Mouse (Mus musculus): ENCODE measurements at regions not wholly inside any gene's neighbourhood (a gene's known extent, or its start where the extent isn't known, plus 50 kb on each side); places are given as distances from the start of the nearest gene placed in this dataset.

GRCm38 (mm10) chr14:68361998-68362397 is 932.1 kb downstream of the Synb start:
- DNase-seq (no peak), ATAC-seq (ENCODE audit: low FRiP score, low TSS enrichment) (no peak; the same call in 1 of the 2 replicates)
- peaks cover 15% of the 10 kb centered on the region for H3K4me1 ChIP-seq (ENCODE audit: control insufficient read depth, insufficient read depth, low read length)
- WGBS, result 36% methylated on average over 7 of the region's 7 CpGs
- no peak overlapping the region for H3K9ac ChIP-seq (replicated peaks; ENCODE audit: low read length)
- no peaks in the 10 kb centered on the region for H3K27me3 ChIP-seq (ENCODE audit: control insufficient read depth, insufficient read depth, low read length)
- no peaks in the 10 kb centered on the region for H3K36me3 ChIP-seq (ENCODE audit: control insufficient read depth, insufficient read depth, low read length)
- H3K4me2 ChIP-seq (ENCODE audit: low read length), result no peak overlapping the region
- peak overlapping the region; percentile 50 for H3K27ac ChIP-seq (replicated peaks; ENCODE audit: low read depth, low read length)
- H3K4me3 ChIP-seq (replicated peaks; ENCODE audit: low read depth, low read length), result no peak overlapping the region
- no peaks in the 10 kb centered on the region for H3K9me3 ChIP-seq (ENCODE audit: control insufficient read depth, low read length)

GRCm38 (mm10) chr14:68361481-68361880 is 932.6 kb downstream of the Synb start:
- H3K9ac ChIP-seq (replicated peaks; ENCODE audit: low read length), result no peak overlapping the region
- WGBS, result 23% methylated on average over 6 of the region's 6 CpGs
- no peaks in the 10 kb centered on the region for H3K27me3 ChIP-seq (ENCODE audit: control insufficient read depth, insufficient read depth, low read length)
- peak overlapping the region; percentile 50 for H3K27ac ChIP-seq (replicated peaks; ENCODE audit: low read depth, low read length)
- peaks cover 15% of the 10 kb centered on the region for H3K4me1 ChIP-seq (ENCODE audit: control insufficient read depth, insufficient read depth, low read length)
- ATAC-seq (ENCODE audit: low FRiP score, low TSS enrichment) (0 out of 2 replicates have a peak, but pooled peaks have one; percentile 46), DNase-seq (peak; percentile 74)
- H3K4me2 ChIP-seq (ENCODE audit: low read length), result no peak overlapping the region
- H3K9me3 ChIP-seq (ENCODE audit: control insufficient read depth, low read length), result no peaks in the 10 kb centered on the region
- H3K36me3 ChIP-seq (ENCODE audit: control insufficient read depth, insufficient read depth, low read length), result no peaks in the 10 kb centered on the region
- no peak overlapping the region for H3K4me3 ChIP-seq (replicated peaks; ENCODE audit: low read depth, low read length)

- H3K4me3 ChIP-seq (replicated peaks; ENCODE audit: low read depth, low read length), result no peak overlapping the region
- no peaks in the 10 kb centered on the region for H3K9me3 ChIP-seq (ENCODE audit: control insufficient read depth, low read length)
- no peak overlapping the region for H3K9ac ChIP-seq (replicated peaks; ENCODE audit: low read length)
- H3K4me1 ChIP-seq (ENCODE audit: control insufficient read depth, insufficient read depth, low read length), result peaks cover 9% of the 10 kb centered on the region
- WGBS, result 86% methylated on average over 7 of the region's 7 CpGs
- H3K4me2 ChIP-seq (ENCODE audit: low read length), result no peak overlapping the region
- ATAC-seq (ENCODE audit: low FRiP score, low TSS enrichment) (no peak), DNase-seq (no peak)
- H3K27ac ChIP-seq (replicated peaks; ENCODE audit: low read depth, low read length), result 0 out of 2 replicates have a peak overlapping the region, but pooled peaks have one; percentile 50
- H3K36me3 ChIP-seq (ENCODE audit: control insufficient read depth, insufficient read depth, low read length), result no peaks in the 10 kb centered on the region
- H3K27me3 ChIP-seq (ENCODE audit: control insufficient read depth, insufficient read depth, low read length), result no peaks in the 10 kb centered on the region
Observed at GRCm38 (mm10) chr14:68356396-68356795, 937.7 kb downstream of the Synb start.

- no peak overlapping the region for H3K4me3 ChIP-seq (replicated peaks; ENCODE audit: low read depth, low read length)
- peaks cover 3% of the 10 kb centered on the region; the same call in 1 of the 2 replicates for H3K4me1 ChIP-seq (ENCODE audit: control insufficient read depth, insufficient read depth, low read length)
- 44% methylated on average over 8 of the region's 8 CpGs for WGBS
- H3K4me2 ChIP-seq (ENCODE audit: low read length), result no peak overlapping the region
- H3K36me3 ChIP-seq (ENCODE audit: control insufficient read depth, insufficient read depth, low read length), result no peaks in the 10 kb centered on the region
- ATAC-seq (ENCODE audit: low FRiP score, low TSS enrichment), result no peak
- H3K27me3 ChIP-seq (ENCODE audit: control insufficient read depth, insufficient read depth, low read length), result no peaks in the 10 kb centered on the region
- H3K9me3 ChIP-seq (ENCODE audit: control insufficient read depth, low read length), result no peaks in the 10 kb centered on the region
- H3K9ac ChIP-seq (replicated peaks; ENCODE audit: low read length), result no peak overlapping the region
- H3K27ac ChIP-seq (replicated peaks; ENCODE audit: low read depth, low read length), result peak overlapping the region; percentile 50
- peak; percentile 68 for DNase-seq
Observed at GRCm38 (mm10) chr14:68355462-68355905, 938.6 kb downstream of the Synb start.

- Histone ChIP-seq H3K27ac (replicated peaks; ENCODE audit: low read depth, low read length) (no peak overlapping the region), H3K4me1 (ENCODE audit: control insufficient read depth, insufficient read depth, low read length) (no peaks in the 10 kb centered on the region), H3K4me3 (replicated peaks; ENCODE audit: low read depth, low read length) (no peak overlapping the region), H3K36me3 (ENCODE audit: control insufficient read depth, insufficient read depth, low read length) (no peaks in the 10 kb centered on the region), H3K4me2 (ENCODE audit: low read length) (no peak overlapping the region), H3K9ac (replicated peaks; ENCODE audit: low read length) (no peak overlapping the region), H3K27me3 (ENCODE audit: control insufficient read depth, insufficient read depth, low read length) (no peaks in the 10 kb centered on the region), H3K9me3 (ENCODE audit: control insufficient read depth, low read length) (no peaks in the 10 kb centered on the region)
- DNase-seq (no peak), ATAC-seq (ENCODE audit: low FRiP score, low TSS enrichment) (no peak)
- 86% methylated on average over 4 of the region's 4 CpGs for WGBS
Observed at GRCm38 (mm10) chr14:68345527-68345926, 948.6 kb downstream of the Synb start.

GRCm38 (mm10) chr14:68344715-68345114 is 949.4 kb downstream of the Synb start:
- no peak overlapping the region for H3K4me2 ChIP-seq (ENCODE audit: low read length)
- DNase-seq (no peak), ATAC-seq (ENCODE audit: low FRiP score, low TSS enrichment) (no peak)
- no peaks in the 10 kb centered on the region for H3K36me3 ChIP-seq (ENCODE audit: control insufficient read depth, insufficient read depth, low read length)
- 49% methylated on average over 3 of the region's 3 CpGs for WGBS
- no peaks in the 10 kb centered on the region for H3K4me1 ChIP-seq (ENCODE audit: control insufficient read depth, insufficient read depth, low read length)
- no peaks in the 10 kb centered on the region for H3K27me3 ChIP-seq (ENCODE audit: control insufficient read depth, insufficient read depth, low read length)
- H3K9me3 ChIP-seq (ENCODE audit: control insufficient read depth, low read length), result no peaks in the 10 kb centered on the region
- no peak overlapping the region for H3K4me3 ChIP-seq (replicated peaks; ENCODE audit: low read depth, low read length)
- no peak overlapping the region for H3K27ac ChIP-seq (replicated peaks; ENCODE audit: low read depth, low read length)
- H3K9ac ChIP-seq (replicated peaks; ENCODE audit: low read length), result no peak overlapping the region

- 71% methylated on average over 5 of the region's 5 CpGs for WGBS
- DNase-seq, result no peak
Observed at GRCm38 (mm10) chr14:68338440-68338839, 955.7 kb downstream of the Synb start.

GRCm38 (mm10) chr14:68325061-68325460 is 969.0 kb downstream of the Synb start:
- H3K4me3 ChIP-seq (replicated peaks; ENCODE audit: low read depth, low read length), result no peak overlapping the region
- DNase-seq (no peak), ATAC-seq (ENCODE audit: low FRiP score, low TSS enrichment) (no peak)
- H3K27ac ChIP-seq (replicated peaks; ENCODE audit: low read depth, low read length), result no peak overlapping the region
- H3K9ac ChIP-seq (replicated peaks; ENCODE audit: low read length), result no peak overlapping the region
- no peak overlapping the region for H3K4me2 ChIP-seq (ENCODE audit: low read length)
- no peaks in the 10 kb centered on the region for H3K9me3 ChIP-seq (ENCODE audit: control insufficient read depth, low read length)
- no peaks in the 10 kb centered on the region for H3K4me1 ChIP-seq (ENCODE audit: control insufficient read depth, insufficient read depth, low read length)
- no peaks in the 10 kb centered on the region for H3K27me3 ChIP-seq (ENCODE audit: control insufficient read depth, insufficient read depth, low read length)
- no peaks in the 10 kb centered on the region for H3K36me3 ChIP-seq (ENCODE audit: control insufficient read depth, insufficient read depth, low read length)
- 91% methylated on average over 1 of the region's 1 CpGs for WGBS

More at GRCm38 (mm10) chr14:68338440-68338839, 955.7 kb downstream of the Synb start:
- H3K4me3 ChIP-seq (replicated peaks; ENCODE audit: low read depth, low read length), result no peak overlapping the region
- no peak for ATAC-seq (ENCODE audit: low FRiP score, low TSS enrichment)
- 0 out of 2 replicates have a peak, but pooled peaks cover 3% of the 10 kb centered on the region for H3K4me1 ChIP-seq (ENCODE audit: control insufficient read depth, insufficient read depth, low read length)
- no peak overlapping the region for H3K4me2 ChIP-seq (ENCODE audit: low read length)
- no peak overlapping the region for H3K27ac ChIP-seq (replicated peaks; ENCODE audit: low read depth, low read length)
- no peaks in the 10 kb centered on the region for H3K9me3 ChIP-seq (ENCODE audit: control insufficient read depth, low read length)
- H3K27me3 ChIP-seq (ENCODE audit: control insufficient read depth, insufficient read depth, low read length), result no peaks in the 10 kb centered on the region
- H3K36me3 ChIP-seq (ENCODE audit: control insufficient read depth, insufficient read depth, low read length), result no peaks in the 10 kb centered on the region
- no peak overlapping the region for H3K9ac ChIP-seq (replicated peaks; ENCODE audit: low read length)

- Histone ChIP-seq H3K27me3 (ENCODE audit: control insufficient read depth, insufficient read depth, low read length) (no peaks in the 10 kb centered on the region), H3K36me3 (ENCODE audit: control insufficient read depth, insufficient read depth, low read length) (no peaks in the 10 kb centered on the region), H3K4me2 (ENCODE audit: low read length) (no peak overlapping the region), H3K4me1 (ENCODE audit: control insufficient read depth, insufficient read depth, low read length) (no peaks in the 10 kb centered on the region), H3K9ac (replicated peaks; ENCODE audit: low read length) (no peak overlapping the region), H3K9me3 (ENCODE audit: control insufficient read depth, low read length) (no peaks in the 10 kb centered on the region), H3K4me3 (replicated peaks; ENCODE audit: low read depth, low read length) (no peak overlapping the region), H3K27ac (replicated peaks; ENCODE audit: low read depth, low read length) (no peak overlapping the region)
- DNase-seq, result no peak
- WGBS, result 54% methylated on average over 6 of the region's 6 CpGs
- no peak for ATAC-seq (ENCODE audit: low FRiP score, low TSS enrichment)
Observed at GRCm38 (mm10) chr14:68323008-68323407, 971.1 kb downstream of the Synb start.
